8 mouse cellular contexts compared by ENCODE assay signal in genomic region chr5:143404148-143404930, GRCm38 (mm10). TPM values are rescaled to one million over a fixed set of nuclear protein-coding genes. Genes with fewer than 3 reads are reported as not detected.
DNase-seq lines count a peak whose midpoint lies in the region; ATAC-seq lines count a peak whose summit lies in the region.

No protein-coding gene starts in this region.

- DNase-seq in heart, embryonic 10.5 days (ENCODE audit: low spot score): no peak
- no peak for DNase-seq in heart, postnatal 4 days
- DNase-seq in adipocyte (ENCODE audit: low spot score): peak; percentile 25
- peak; percentile 18 to 28 for DNase-seq in kidney, postnatal 36 days
- DNase-seq in layer of hippocampus, postnatal 25 days (ENCODE audit: extremely low spot score in 1 of 2, low spot score in 1 of 2): no peak
- no peak for DNase-seq in thymus, postnatal 36 days

- peaks cover 27% of the 10 kb centered on the region for H3K36me3 ChIP-seq in heart, embryonic 10.5 days
- peaks cover 17% of the 10 kb centered on the region; the same call in 1 of the 2 replicates for H3K36me3 ChIP-seq in midbrain, embryonic 13.5 days

- whole genome bisulfite sequencing in heart, embryonic 10.5 days: 5% methylated on average over 34 of the region's 34 CpGs
- 6% methylated on average over 34 of the region's 34 CpGs for WGBS in midbrain, embryonic 13.5 days

- H3K9me3 ChIP-seq in heart, embryonic 10.5 days: no peaks in the 10 kb centered on the region
- no peaks in the 10 kb centered on the region for H3K9me3 ChIP-seq in midbrain, embryonic 13.5 days

- peak; percentile 17 for ATAC-seq in granulocyte monocyte progenitor cell, adult 5-6 weeks (replicated peaks; ENCODE audit: poor library complexity, severe bottlenecking)
- no peak; the same call in 1 of the 2 replicates for ATAC-seq in midbrain, embryonic 13.5 days

- no peaks in the 10 kb centered on the region for H3K27me3 ChIP-seq in heart, embryonic 10.5 days (ENCODE audit: insufficient read depth, poor library complexity, severe bottlenecking)
- no peaks in the 10 kb centered on the region for H3K27me3 ChIP-seq in midbrain, embryonic 13.5 days

- peak overlapping the region; percentile 96 for H3K27ac ChIP-seq in heart, embryonic 10.5 days
- H3K27ac ChIP-seq in midbrain, embryonic 13.5 days: peak overlapping the region; percentile 77

- H3K4me3 ChIP-seq in heart, embryonic 10.5 days: peak overlapping the region; percentile 97
- H3K4me3 ChIP-seq in midbrain, embryonic 13.5 days (replicated peaks): peak overlapping the region; percentile 98

- H3K4me1 ChIP-seq in heart, embryonic 10.5 days: peaks cover 45% of the 10 kb centered on the region
- peaks cover 29% of the 10 kb centered on the region for H3K4me1 ChIP-seq in midbrain, embryonic 13.5 days (replicated peaks)

- peak overlapping the region; percentile 91 for H3K4me2 ChIP-seq in midbrain, embryonic 13.5 days (replicated peaks)

- peak overlapping the region; percentile 93 for H3K9ac ChIP-seq in midbrain, embryonic 13.5 days (replicated peaks)

RNA-seq across cellular contexts. Expression of gene Kdelr2, which starts 0.7 kb away (rescaled TPM):
- polyA plus RNA-seq in heart, embryonic 10.5 days (2016; fragmentation: Nextera tagmentation; extraction: Ambion mirVana): 269 and 275 TPM in 2 replicates
- 100 to 1,000 TPM; 118 to 122 TPM for total RNA-seq in heart, postnatal 4 days (2021)
- total RNA-seq in granulocyte monocyte progenitor cell, adult 5-6 weeks (2014; fragmentation: Nextera tagmentation): 82.9 and 104 TPM in 2 replicates
- total RNA-seq in granulocyte monocyte progenitor cell, adult 5-6 weeks (2017): 161 and 171 TPM in 2 replicates
- polyA plus RNA-seq in midbrain, embryonic 13.5 days (2015; fragmentation: Nextera tagmentation; extraction: Ambion mirVana): 138 and 141 TPM in 2 replicates
- 10 to 100 TPM; 34.6 to 39.0 TPM for total RNA-seq in layer of hippocampus, postnatal 25 days (2021)

RNA-seq across cellular contexts. Expression of gene Grid2ip, which starts 47.2 kb away (rescaled TPM):
- 0.51 and 0.55 TPM in 2 replicates for polyA plus RNA-seq in heart, embryonic 10.5 days (2016; fragmentation: Nextera tagmentation; extraction: Ambion mirVana)
- total RNA-seq in heart, postnatal 4 days (2021): under 1 TPM in 1 of 2 experiments, not detected in 1; 0.07 TPM
- not detected in 2 replicates for total RNA-seq in granulocyte monocyte progenitor cell, adult 5-6 weeks (2014; fragmentation: Nextera tagmentation)
- not detected in 2 replicates for total RNA-seq in granulocyte monocyte progenitor cell, adult 5-6 weeks (2017)
- 0.19 and 0.36 TPM in 2 replicates for polyA plus RNA-seq in midbrain, embryonic 13.5 days (2015; fragmentation: Nextera tagmentation; extraction: Ambion mirVana)
- total RNA-seq in layer of hippocampus, postnatal 25 days (2021): 1 to 10 TPM; 1.1 to 1.4 TPM

Comparison
In these comparisons a context has a peak if more than half of its experiments do, and no peak if none do; other contexts are left out.
1. DNase-seq: peak in adipocyte (single experiment) and kidney, postnatal 36 days (2 of 2); none in heart, embryonic 10.5 days (single experiment), heart, postnatal 4 days (single experiment), layer of hippocampus, postnatal 25 days (0 of 2) and thymus, postnatal 36 days (0 of 2).